Mouse (Mus musculus) heart, embryonic 16.5 days (tissue): ENCODE measurements around the gene Hist1h1c. TPM values are rescaled to one million over a fixed set of nuclear protein-coding genes. Genes with fewer than 3 reads are reported as not detected.
"Not testable (repeated sequence)": the region's sequence is repeated elsewhere in the genome, so short reads cannot be mapped to it uniquely, and the experiment has no call there.

Source experiments
- ATAC-seq: fragments of 200-750 bp; cut with Nextera tagmentation; replicated peaks from 2 replicates; pipeline ENCODE4 v1.8.0; 2017; ENCODE audit warnings: moderate number of reproducible peaks; ENCODE audit not compliant: insufficient read depth, low FRiP score; ENCODE audit errors: extremely low read depth
- H3K27ac ChIP-seq: fragments of 300-500 bp; sonication (generic); 2 replicates; pipeline ENCODE4 v1.5.1; 2014; ENCODE audit warnings: mild to moderate bottlenecking, low read length, control low read depth, moderate library complexity
- H3K27me3 ChIP-seq: fragments of 300-500 bp; sonication (generic); 2 replicates; pipeline ENCODE4 v1.6.1; 2014; ENCODE audit warnings: low read length, mixed read lengths; ENCODE audit not compliant: control insufficient read depth, insufficient read depth
- H3K36me3 ChIP-seq: fragments of 300-500 bp; sonication (generic); 2 replicates; pipeline ENCODE4 v1.6.1; 2014; ENCODE audit not compliant: control insufficient read depth, insufficient read depth
- H3K4me1 ChIP-seq: fragments of 300-500 bp; sonication (generic); 2 replicates; pipeline ENCODE4 v1.6.1; 2014; ENCODE audit warnings: low read length, mixed read lengths; ENCODE audit not compliant: control insufficient read depth, insufficient read depth
- H3K4me2 ChIP-seq: fragments of 300-500 bp; sonication (generic); 2 replicates; pipeline ENCODE4 v1.6.1; 2014; ENCODE audit warnings: low read depth, mild to moderate bottlenecking, control low read depth, low read length
- H3K4me3 ChIP-seq: fragments of 300-500 bp; sonication (generic); 2 replicates; pipeline ENCODE4 v1.5.1; 2014; ENCODE audit warnings: mild to moderate bottlenecking, control low read depth, low read length
- H3K9ac ChIP-seq: fragments of 300-500 bp; sonication (generic); 2 replicates; pipeline ENCODE4 v1.6.1; 2014; ENCODE audit warnings: low read length, control low read depth
- H3K9me3 ChIP-seq: fragments of 300-500 bp; sonication (generic); replicated peaks from 2 replicates; pipeline ENCODE4 v1.6.1; 2016; ENCODE audit warnings: low read length; ENCODE audit not compliant: control insufficient read depth
- WGBS: fragments of 180-500 bp; shearing (Covaris S2); extraction: QIAGEN DNeasy Blood & Tissue Kit; methylation state at CpG from one replicate; pipeline ENCODE4 v1.1.7; 2014; 5-methylcytosine and 5-hydroxymethylcytosine counted together
- polyA plus RNA-seq: library from polyadenylated mRNA; unstranded; fragments of >200 nt; fragmentation: Nextera tagmentation; extraction: Ambion mirVana; gene quantifications from 2 replicates; pipeline ENCODE4 v1.2.1, GENCODE M21; 2015

The Hist1h1c gene
- polyA plus RNA-seq, 1 experiment from 2014 or later = 38.0 TPM

- no peak for ATAC-seq
- no peak overlapping the region for H3K4me3 ChIP-seq
- peaks cover 18% of the 10 kb centered on the region for H3K4me1 ChIP-seq
- H3K36me3 ChIP-seq = no peaks in the 10 kb centered on the region
- 54% methylated on average over 5 of the region's 5 CpGs for WGBS
- H3K9me3 ChIP-seq = no peaks in the 10 kb centered on the region
- H3K4me2 ChIP-seq = peak overlapping the region; percentile 95
- H3K27ac ChIP-seq = peak overlapping the region; percentile 39
- no peaks in the 10 kb centered on the region for H3K27me3 ChIP-seq
- no peak overlapping the region for H3K9ac ChIP-seq
Measured at GRCm38 (mm10) chr13:23740910-23741309, 2.3 kb downstream of the Hist1h1c start.

GRCm38 (mm10) chr13:23742007-23742406 is 3.4 kb downstream of the Hist1h1c start:
- Histone ChIP-seq H3K4me1 (peaks cover 18% of the 10 kb centered on the region), H3K9me3 (no peaks in the 10 kb centered on the region), H3K4me2 (no peak overlapping the region), H3K27me3 (no peaks in the 10 kb centered on the region), H3K4me3 (no peak overlapping the region), H3K9ac (no peak overlapping the region), H3K27ac (peak overlapping the region; percentile 42; the same call in 1 of the 2 replicates), H3K36me3 (no peaks in the 10 kb centered on the region)
- no peak for ATAC-seq

- Histone ChIP-seq H3K4me1 (peaks cover 25% of the 10 kb centered on the region), H3K9me3 (no peaks in the 10 kb centered on the region), H3K27ac (no peak overlapping the region), H3K27me3 (no peaks in the 10 kb centered on the region), H3K9ac (no peak overlapping the region), H3K36me3 (no peaks in the 10 kb centered on the region), H3K4me3 (no peak overlapping the region), H3K4me2 (no peak overlapping the region)
- no peak for ATAC-seq
- WGBS = 85% methylated on average over 5 of the region's 5 CpGs
Measured at GRCm38 (mm10) chr13:23743215-23743614, 4.6 kb downstream of the Hist1h1c start.

GRCm38 (mm10) chr13:23743963-23744362 is 5.4 kb downstream of the Hist1h1c start:
- peak overlapping the region; percentile 59 for H3K27ac ChIP-seq
- no peak overlapping the region for H3K9ac ChIP-seq
- peak overlapping the region; percentile 56 for H3K4me3 ChIP-seq
- ATAC-seq = no peak
- no peaks in the 10 kb centered on the region for H3K36me3 ChIP-seq
- H3K4me1 ChIP-seq = peaks cover 27% of the 10 kb centered on the region
- 40% methylated on average over 4 of the region's 4 CpGs for WGBS
- no peaks in the 10 kb centered on the region for H3K9me3 ChIP-seq
- H3K4me2 ChIP-seq = peak overlapping the region; percentile 77; the same call in 1 of the 2 replicates
- no peaks in the 10 kb centered on the region for H3K27me3 ChIP-seq

GRCm38 (mm10) chr13:23744421-23745380 is 6.1 kb downstream of the Hist1h1c start:
- H3K9ac ChIP-seq = peak overlapping the region; percentile 72
- 4% methylated on average over 19 of the region's 36 CpGs for WGBS
- no peaks in the 10 kb centered on the region for H3K36me3 ChIP-seq
- H3K9me3 ChIP-seq = no peaks in the 10 kb centered on the region
- peaks cover 27% of the 10 kb centered on the region for H3K4me1 ChIP-seq
- H3K27ac ChIP-seq = peak overlapping the region; percentile 67
- no peaks in the 10 kb centered on the region for H3K27me3 ChIP-seq
- ATAC-seq = no peak
- peak overlapping the region; percentile 56 for H3K4me3 ChIP-seq
- peak overlapping the region; percentile 77 for H3K4me2 ChIP-seq

- peak within 1 kb of the TSS; percentile 56 for H3K4me3 ChIP-seq
- peak; percentile 52 for ATAC-seq
- no peaks in the 10 kb centered on the region for H3K9me3 ChIP-seq
- peaks cover 23% of the 10 kb centered on the region for H3K4me1 ChIP-seq
- H3K4me2 ChIP-seq = peak within 1 kb of the TSS; percentile 77
- under 1% methylated on average over 28 of the region's 28 CpGs for whole genome bisulfite sequencing
- H3K27me3 ChIP-seq = no peaks in the 10 kb centered on the region
- H3K9ac ChIP-seq = peak within 1 kb of the TSS; percentile 77
- peak within 1 kb of the TSS; percentile 99 for H3K27ac ChIP-seq
- no peaks in the 10 kb centered on the region for H3K36me3 ChIP-seq
Measured at GRCm38 (mm10) chr13:23745381-23746161, 7.0 kb downstream of the Hist1h1c start, which contains the start of gene Hist1h3c. Gene Hist1h3c, minus strand, starts transcription at chr13:23745602.

- not testable (repeated sequence) for H3K36me3 ChIP-seq, H3K27me3 ChIP-seq, H3K9me3 ChIP-seq
- 1% methylated on average over 36 of the region's 58 CpGs for WGBS
- ATAC-seq = peak; percentile 91
- Histone ChIP-seq H3K4me1 (peaks cover 19% of the 10 kb centered on the region), H3K27ac (peak within 1 kb of the TSS; percentile 99), H3K4me3 (peak within 1 kb of the TSS; percentile 56), H3K9ac (peak within 1 kb of the TSS; percentile 77), H3K4me2 (peak within 1 kb of the TSS; percentile 77)
Measured at GRCm38 (mm10) chr13:23746201-23747080, 7.8 kb downstream of the Hist1h1c start, which contains the start of gene Hist1h2bb. Gene Hist1h2bb, plus strand, starts transcription at chr13:23746734.

GRCm38 (mm10) chr13:23747081-23747891 is 8.7 kb downstream of the Hist1h1c start:
- peak; percentile 8; the same call in 1 of the 2 replicates for ATAC-seq
- H3K27ac ChIP-seq = peak overlapping the region; percentile 99
- peak overlapping the region; percentile 77 for H3K4me2 ChIP-seq
- H3K9me3 ChIP-seq = no peaks in the 10 kb centered on the region
- no peaks in the 10 kb centered on the region for H3K36me3 ChIP-seq
- H3K4me1 ChIP-seq = peaks cover 14% of the 10 kb centered on the region
- 8% methylated on average over 10 of the region's 13 CpGs for WGBS
- peak overlapping the region; percentile 56 for H3K4me3 ChIP-seq
- H3K27me3 ChIP-seq = no peaks in the 10 kb centered on the region
- H3K9ac ChIP-seq = peak overlapping the region; percentile 71
